Mouse (Mus musculus): Measurements from ENCODE around the gene Bahd1. TPM values are rescaled to one million over a fixed set of nuclear protein-coding genes. Genes with fewer than 3 reads are reported as not detected.

The Bahd1 gene
- total and polyA plus RNA-seq, 3 experiments = 14.1 to 37.8 (median 32.1) TPM

- H3K27ac ChIP-seq (ENCODE audit: insufficient read depth, low read depth) = no peak overlapping the region
- H3K4me2 ChIP-seq (ENCODE audit: insufficient read depth, low read depth, poor library complexity, severe bottlenecking) = no peak overlapping the region
- TF ChIP-seq MYC (IDR thresholded peaks at IDR 0.05; ENCODE audit: low read depth, low read length) (no peak), NRF1 (IDR thresholded peaks at IDR 0.05; ENCODE audit: low read depth, low read length) (no peak), TBP (conservative IDR thresholded peaks at IDR 0.05; ENCODE audit: low read depth, low read length) (no peak), USF2 (conservative IDR thresholded peaks at IDR 0.05; ENCODE audit: low read depth, low read length) (no peak), HCFC1 (IDR thresholded peaks at IDR 0.05; ENCODE audit: low read depth, low read length) (no peak), JUN (IDR thresholded peaks at IDR 0.05; ENCODE audit: insufficient read depth, low read depth, low read length) (no peak), KAT2A (IDR thresholded peaks at IDR 0.05; ENCODE audit: insufficient replicate concordance, low read length) (no peak), EP300 (IDR thresholded peaks at IDR 0.05; ENCODE audit: low read length) (no peak), RAD21 (IDR thresholded peaks at IDR 0.05; ENCODE audit: low read depth, low read length) (no peak), RCOR1 (conservative IDR thresholded peaks at IDR 0.05; ENCODE audit: low read depth, low read length) (no peak), MEF2A (IDR thresholded peaks at IDR 0.05; ENCODE audit: borderline replicate concordance, low read depth, low read length) (no peak), MAFK (IDR thresholded peaks at IDR 0.05; ENCODE audit: insufficient replicate concordance, low read length) (no peak), UBTF (IDR thresholded peaks at IDR 0.05; ENCODE audit: low read depth, low read length) (no peak), GABPA (IDR thresholded peaks at IDR 0.05; ENCODE audit: insufficient replicate concordance, low read depth, low read length) (no peak), BHLHE40 (IDR thresholded peaks at IDR 0.05; ENCODE audit: low read depth, low read length) (no peak), CTCF (conservative IDR thresholded peaks at IDR 0.05 in 1 of 2, IDR thresholded peaks at IDR 0.05 in 1 of 2; ENCODE audit: low read depth in 2 of 2, low read length in 2 of 2) (no peak), E2F4 (IDR thresholded peaks at IDR 0.05; ENCODE audit: insufficient replicate concordance, low read depth, low read length) (no peak), MAX (IDR thresholded peaks at IDR 0.05; ENCODE audit: low read length) (no peak)
- in situ Hi-C loops (cut with MboI; ENCODE audit: low pct_ligation_motif_present, low pct_unique_long_range_greater_than_20kb, low sequenced_read_pairs) = loop anchor here (5.0 to 25.0 kb wide), 3 partner anchors 115 to 395 kb away; partner anchors contain the start of gene Srp14
- H3K9ac ChIP-seq (ENCODE audit: insufficient read depth, low read depth) = no peak overlapping the region
- no peaks in the 10 kb centered on the region for H3K79me2 ChIP-seq (replicated peaks; ENCODE audit: control insufficient read depth, extremely low read depth, insufficient read depth, poor library complexity, severe bottlenecking)
- H3K4me1 ChIP-seq (ENCODE audit: control insufficient read depth in 1 of 2, insufficient read depth in 2 of 2) = peaks cover 11 to 48% of the 10 kb centered on the region in 2 experiments
- H3K36me3 ChIP-seq (replicated peaks in 1 of 2; ENCODE audit: control insufficient read depth in 1 of 2, insufficient read depth in 1 of 2, low read length in 1 of 2) = peaks cover 12 to 41% of the 10 kb centered on the region in 2 experiments
- DNase-seq (ENCODE audit: extremely low read depth) = no peak
- dilution Hi-C loops (cut with MboI; ENCODE audit: extremely low pct_ligation_motif_present, extremely low pct_unique_long_range_greater_than_20kb, low sequenced_read_pairs) = no loop called here
- H3K4me3 ChIP-seq (replicated peaks in 1 of 3; ENCODE audit: low read depth in 2 of 3, low read length in 2 of 3, poor library complexity in 1 of 3) = no peak overlapping the region
- no peaks in the 10 kb centered on the region for H3K27me3 ChIP-seq (replicated peaks)
- H3K9me3 ChIP-seq (replicated peaks; ENCODE audit: low read length) = no peaks in the 10 kb centered on the region
Measured at GRCm38 (mm10) chr2:118881956-118882355, 18.2 kb upstream of the Bahd1 start.

GRCm38 (mm10) chr2:118882840-118883679, 17.1 kb upstream of the Bahd1 start:
- H3K4me3 ChIP-seq (replicated peaks in 1 of 3; ENCODE audit: low read depth in 2 of 3, low read length in 2 of 3, poor library complexity in 1 of 3) = peak overlapping the region; percentile 12 to 61 (median 36)
- peaks cover 16 to 59% of the 10 kb centered on the region in 2 experiments for H3K4me1 ChIP-seq (ENCODE audit: control insufficient read depth in 1 of 2, insufficient read depth in 2 of 2)
- peak overlapping the region; percentile 54 for H3K9ac ChIP-seq (ENCODE audit: insufficient read depth, low read depth)
- in situ Hi-C loops (cut with MboI; ENCODE audit: low pct_ligation_motif_present, low pct_unique_long_range_greater_than_20kb, low sequenced_read_pairs) (loop anchor here (5.0 to 25.0 kb wide), 3 partner anchors 116 to 396 kb away; partner anchors contain the start of gene Srp14), dilution Hi-C loops (cut with MboI; ENCODE audit: extremely low pct_ligation_motif_present, extremely low pct_unique_long_range_greater_than_20kb, low sequenced_read_pairs) (no loop called here)
- H3K36me3 ChIP-seq (replicated peaks in 1 of 2; ENCODE audit: control insufficient read depth in 1 of 2, insufficient read depth in 1 of 2, low read length in 1 of 2) = peaks cover 2 to 31% of the 10 kb centered on the region in 2 experiments
- no peaks in the 10 kb centered on the region for H3K9me3 ChIP-seq (replicated peaks; ENCODE audit: low read length)
- peak; percentile 79 for DNase-seq (ENCODE audit: extremely low read depth)
- H3K27me3 ChIP-seq (replicated peaks) = no peaks in the 10 kb centered on the region
- peak overlapping the region; percentile 96 for H3K4me2 ChIP-seq (ENCODE audit: insufficient read depth, low read depth, poor library complexity, severe bottlenecking)
- H3K27ac ChIP-seq (ENCODE audit: insufficient read depth, low read depth) = peak overlapping the region; percentile 59
- no peaks in the 10 kb centered on the region for H3K79me2 ChIP-seq (replicated peaks; ENCODE audit: control insufficient read depth, extremely low read depth, insufficient read depth, poor library complexity, severe bottlenecking)
- no peak for TF ChIP-seq GABPA (IDR thresholded peaks at IDR 0.05; ENCODE audit: insufficient replicate concordance, low read depth, low read length)
- TF ChIP-seq CTCF (conservative IDR thresholded peaks at IDR 0.05 in 1 of 2, IDR thresholded peaks at IDR 0.05 in 1 of 2; ENCODE audit: low read depth in 2 of 2, low read length in 2 of 2) = peak; percentile 89 to 98
- no peak for TF ChIP-seq NELFE (IDR thresholded peaks at IDR 0.05; ENCODE audit: low read depth, low read length)
- TF ChIP-seq ZNF384 (IDR thresholded peaks at IDR 0.05; ENCODE audit: low read depth, low read length) = no peak
- TF ChIP-seq RAD21 (IDR thresholded peaks at IDR 0.05; ENCODE audit: low read depth, low read length) = peak; percentile 97
- no peak for TF ChIP-seq RCOR1 (conservative IDR thresholded peaks at IDR 0.05; ENCODE audit: low read depth, low read length)
- TF ChIP-seq MAZ (IDR thresholded peaks at IDR 0.05; ENCODE audit: low read depth, low read length) = no peak
- no peak for TF ChIP-seq POLR2AphosphoS2 (IDR thresholded peaks at IDR 0.05; ENCODE audit: low read depth, low read length)
- TF ChIP-seq ZC3H11A (IDR thresholded peaks at IDR 0.05; ENCODE audit: low read depth, low read length) = peak; percentile 68
- TF ChIP-seq TCF12 (IDR thresholded peaks at IDR 0.05; ENCODE audit: low read depth, low read length) = no peak
- TF ChIP-seq NRF1 (IDR thresholded peaks at IDR 0.05; ENCODE audit: low read depth, low read length) = no peak
- TF ChIP-seq BHLHE40 (IDR thresholded peaks at IDR 0.05; ENCODE audit: low read depth, low read length) = peak; percentile 54
- TF ChIP-seq ZMIZ1 (IDR thresholded peaks at IDR 0.05; ENCODE audit: low read depth, low read length) = no peak
- TF ChIP-seq UBTF (IDR thresholded peaks at IDR 0.05; ENCODE audit: low read depth, low read length) = no peak
- 0 out of 2 replicates have a peak, but pooled peaks have one; percentile 12 for TF ChIP-seq MEF2A (IDR thresholded peaks at IDR 0.05; ENCODE audit: borderline replicate concordance, low read depth, low read length)
- no peak for TF ChIP-seq MXI1 (IDR thresholded peaks at IDR 0.05; ENCODE audit: low read depth, low read length)
- no peak; the same call in 1 of the 2 replicates for TF ChIP-seq ETS1 (conservative IDR thresholded peaks at IDR 0.05; ENCODE audit: low read depth, low read length)
- TF ChIP-seq USF1 (IDR thresholded peaks at IDR 0.05; ENCODE audit: low read depth, low read length) = no peak
- TF ChIP-seq KAT2A (IDR thresholded peaks at IDR 0.05; ENCODE audit: insufficient replicate concordance, low read length) = no peak
